Mouse (Mus musculus): ENCODE measurements around the gene 4931422A03Rik. TPM values are rescaled to one million over a fixed set of nuclear protein-coding genes. Genes with fewer than 3 reads are reported as not detected.

Gene 4931422A03Rik
- polyA plus RNA-seq, 1 experiment from 2014 or later: 2.6 TPM

GRCm38 (mm10) chr2:103958634-103959033, 69.5 kb downstream of the 4931422A03Rik start:
- ATAC-seq (ENCODE audit: low FRiP score, low TSS enrichment): no peak
- WGBS: 82% methylated on average over 3 of the region's 3 CpGs
- H3K9me3 ChIP-seq (ENCODE audit: control insufficient read depth, low read length): no peaks in the 10 kb centered on the region

GRCm38 (mm10) chr2:103957649-103958546, 70.3 kb downstream of the 4931422A03Rik start, which contains the start of gene Lmo2:
Gene Lmo2 (plus strand): TSS chr2:103957986.
- Histone ChIP-seq H3K27me3 (ENCODE audit: control insufficient read depth, insufficient read depth, low read length) (no peaks in the 10 kb centered on the region), H3K9ac (replicated peaks; ENCODE audit: low read length) (no peak within 1 kb of the TSS), H3K27ac (replicated peaks; ENCODE audit: low read depth, low read length) (no peak within 1 kb of the TSS), H3K36me3 (ENCODE audit: control insufficient read depth, insufficient read depth, low read length) (no peaks in the 10 kb centered on the region), H3K4me3 (replicated peaks; ENCODE audit: low read depth, low read length) (no peak within 1 kb of the TSS), H3K4me2 (ENCODE audit: low read length) (no peak within 1 kb of the TSS), H3K4me1 (ENCODE audit: control insufficient read depth, insufficient read depth, low read length) (no peaks in the 10 kb centered on the region), H3K9me3 (ENCODE audit: control insufficient read depth, low read length) (no peaks in the 10 kb centered on the region)
- DNase-seq (no peak), ATAC-seq (ENCODE audit: low FRiP score, low TSS enrichment) (no peak)
- 82% methylated on average over 10 of the region's 10 CpGs for WGBS

More at GRCm38 (mm10) chr2:103958634-103959033, 69.5 kb downstream of the 4931422A03Rik start:
- no peak for DNase-seq
- Histone ChIP-seq H3K4me3 (replicated peaks; ENCODE audit: low read depth, low read length) (no peak overlapping the region), H3K4me1 (ENCODE audit: control insufficient read depth, insufficient read depth, low read length) (no peaks in the 10 kb centered on the region), H3K36me3 (ENCODE audit: control insufficient read depth, insufficient read depth, low read length) (no peaks in the 10 kb centered on the region), H3K27ac (replicated peaks; ENCODE audit: low read depth, low read length) (no peak overlapping the region), H3K27me3 (ENCODE audit: control insufficient read depth, insufficient read depth, low read length) (no peaks in the 10 kb centered on the region), H3K9ac (replicated peaks; ENCODE audit: low read length) (no peak overlapping the region), H3K4me2 (ENCODE audit: low read length) (no peak overlapping the region)

GRCm38 (mm10) chr2:103956867-103957266, 71.3 kb downstream of the 4931422A03Rik start:
- 88% methylated on average over 6 of the region's 6 CpGs for WGBS
- no peak for DNase-seq
- ATAC-seq (ENCODE audit: low FRiP score, low TSS enrichment): no peak
- Histone ChIP-seq H3K27ac (replicated peaks; ENCODE audit: low read depth, low read length) (no peak overlapping the region), H3K27me3 (ENCODE audit: control insufficient read depth, insufficient read depth, low read length) (no peaks in the 10 kb centered on the region), H3K9ac (replicated peaks; ENCODE audit: low read length) (no peak overlapping the region), H3K4me1 (ENCODE audit: control insufficient read depth, insufficient read depth, low read length) (no peaks in the 10 kb centered on the region), H3K4me2 (ENCODE audit: low read length) (no peak overlapping the region), H3K4me3 (replicated peaks; ENCODE audit: low read depth, low read length) (no peak overlapping the region), H3K36me3 (ENCODE audit: control insufficient read depth, insufficient read depth, low read length) (no peaks in the 10 kb centered on the region), H3K9me3 (ENCODE audit: control insufficient read depth, low read length) (no peaks in the 10 kb centered on the region)

GRCm38 (mm10) chr2:103955714-103956113, 72.4 kb downstream of the 4931422A03Rik start:
- H3K36me3 ChIP-seq (ENCODE audit: control insufficient read depth, insufficient read depth, low read length): no peaks in the 10 kb centered on the region
- DNase-seq: no peak
- H3K4me1 ChIP-seq (ENCODE audit: control insufficient read depth, insufficient read depth, low read length): no peaks in the 10 kb centered on the region
- no peak overlapping the region for H3K4me2 ChIP-seq (ENCODE audit: low read length)
- H3K27ac ChIP-seq (replicated peaks; ENCODE audit: low read depth, low read length): no peak overlapping the region
- H3K27me3 ChIP-seq (ENCODE audit: control insufficient read depth, insufficient read depth, low read length): no peaks in the 10 kb centered on the region
- no peak overlapping the region for H3K9ac ChIP-seq (replicated peaks; ENCODE audit: low read length)
- H3K4me3 ChIP-seq (replicated peaks; ENCODE audit: low read depth, low read length): no peak overlapping the region
- WGBS: 83% methylated on average over 3 of the region's 3 CpGs
- H3K9me3 ChIP-seq (ENCODE audit: control insufficient read depth, low read length): no peaks in the 10 kb centered on the region
- ATAC-seq (ENCODE audit: low FRiP score, low TSS enrichment): no peak

- no peak overlapping the region for H3K4me3 ChIP-seq (replicated peaks; ENCODE audit: low read depth, low read length)
- H3K4me2 ChIP-seq (ENCODE audit: low read length): no peak overlapping the region
- H3K9ac ChIP-seq (replicated peaks; ENCODE audit: low read length): no peak overlapping the region
- ATAC-seq (ENCODE audit: low FRiP score, low TSS enrichment): no peak
- no peaks in the 10 kb centered on the region for H3K27me3 ChIP-seq (ENCODE audit: control insufficient read depth, insufficient read depth, low read length)
- WGBS: 95% methylated on average over 6 of the region's 6 CpGs
- no peaks in the 10 kb centered on the region for H3K4me1 ChIP-seq (ENCODE audit: control insufficient read depth, insufficient read depth, low read length)
- no peaks in the 10 kb centered on the region for H3K9me3 ChIP-seq (ENCODE audit: control insufficient read depth, low read length)
- DNase-seq: no peak
- no peak overlapping the region for H3K27ac ChIP-seq (replicated peaks; ENCODE audit: low read depth, low read length)
- H3K36me3 ChIP-seq (ENCODE audit: control insufficient read depth, insufficient read depth, low read length): no peaks in the 10 kb centered on the region
These were observed 74.9 kb downstream of the 4931422A03Rik start for GRCm38 (mm10) chr2:103953050-103953835.

GRCm38 (mm10) chr2:103947982-103948655, 80.0 kb downstream of the 4931422A03Rik start:
- DNase-seq (no peak), ATAC-seq (ENCODE audit: low FRiP score, low TSS enrichment) (no peak)
- Histone ChIP-seq H3K9ac (replicated peaks; ENCODE audit: low read length) (no peak overlapping the region), H3K27ac (replicated peaks; ENCODE audit: low read depth, low read length) (no peak overlapping the region), H3K36me3 (ENCODE audit: control insufficient read depth, insufficient read depth, low read length) (no peaks in the 10 kb centered on the region), H3K4me3 (replicated peaks; ENCODE audit: low read depth, low read length) (no peak overlapping the region), H3K27me3 (ENCODE audit: control insufficient read depth, insufficient read depth, low read length) (no peaks in the 10 kb centered on the region), H3K4me1 (ENCODE audit: control insufficient read depth, insufficient read depth, low read length) (no peaks in the 10 kb centered on the region), H3K9me3 (ENCODE audit: control insufficient read depth, low read length) (no peaks in the 10 kb centered on the region), H3K4me2 (ENCODE audit: low read length) (no peak overlapping the region)
- 67% methylated on average over 8 of the region's 8 CpGs for WGBS

- DNase-seq (no peak), ATAC-seq (ENCODE audit: low FRiP score, low TSS enrichment) (no peak)
- Histone ChIP-seq H3K36me3 (ENCODE audit: control insufficient read depth, insufficient read depth, low read length) (no peaks in the 10 kb centered on the region), H3K27me3 (ENCODE audit: control insufficient read depth, insufficient read depth, low read length) (no peaks in the 10 kb centered on the region), H3K4me1 (ENCODE audit: control insufficient read depth, insufficient read depth, low read length) (no peaks in the 10 kb centered on the region), H3K4me3 (replicated peaks; ENCODE audit: low read depth, low read length) (no peak overlapping the region), H3K4me2 (ENCODE audit: low read length) (no peak overlapping the region), H3K9ac (replicated peaks; ENCODE audit: low read length) (no peak overlapping the region), H3K27ac (replicated peaks; ENCODE audit: low read depth, low read length) (no peak overlapping the region), H3K9me3 (ENCODE audit: control insufficient read depth, low read length) (no peaks in the 10 kb centered on the region)
- WGBS: 88% methylated on average over 8 of the region's 8 CpGs
These were observed 81.3 kb downstream of the 4931422A03Rik start for GRCm38 (mm10) chr2:103946892-103947291.

- no peak overlapping the region for H3K4me3 ChIP-seq (replicated peaks; ENCODE audit: low read depth, low read length)
- WGBS: 77% methylated on average over 5 of the region's 5 CpGs
- H3K4me1 ChIP-seq (ENCODE audit: control insufficient read depth, insufficient read depth, low read length): no peaks in the 10 kb centered on the region
- H3K27ac ChIP-seq (replicated peaks; ENCODE audit: low read depth, low read length): no peak overlapping the region
- no peak overlapping the region for H3K9ac ChIP-seq (replicated peaks; ENCODE audit: low read length)
- H3K9me3 ChIP-seq (ENCODE audit: control insufficient read depth, low read length): no peaks in the 10 kb centered on the region
- no peaks in the 10 kb centered on the region for H3K27me3 ChIP-seq (ENCODE audit: control insufficient read depth, insufficient read depth, low read length)
- no peak overlapping the region for H3K4me2 ChIP-seq (ENCODE audit: low read length)
- ATAC-seq (ENCODE audit: low FRiP score, low TSS enrichment) (no peak), DNase-seq (no peak)
- no peaks in the 10 kb centered on the region for H3K36me3 ChIP-seq (ENCODE audit: control insufficient read depth, insufficient read depth, low read length)
These were observed 82.5 kb downstream of the 4931422A03Rik start for GRCm38 (mm10) chr2:103945571-103946092.
